Mouse (Mus musculus) adrenal gland, postnatal 10 days (tissue): ENCODE results near the gene Prss53. TPM values are rescaled to one million over a fixed set of nuclear protein-coding genes. Genes with fewer than 3 reads are reported as not detected.

Experiments
- DNase-seq: peaks from one replicate; pipeline ENCODE4 v3.0.0; 2021; ENCODE audit warnings: mixed read lengths
- long read RNA-seq, 2 experiments: library from polyadenylated mRNA; stranded (forward); transcript quantifications; one replicate each; pipeline ENCODE4 v2.0.0; 2021
- total RNA-seq, 2 experiments: library from RNA; stranded (reverse); gene quantifications; 2 replicates each; pipeline ENCODE4 v1.2.3; 2021

Prss53 gene
- 1 to 10 TPM in 1 of 2 experiments, under 1 TPM in 1; 0.72 to 1.2 TPM for total RNA-seq
- long read RNA-seq, experiment 1 = 0 reads
- long read RNA-seq, experiment 2, partial matches to known transcripts = 0 of 1 reads
- long read RNA-seq, experiment 2, other reads (novel, unspliced or antisense) = 0 of 1 reads

DNA sequence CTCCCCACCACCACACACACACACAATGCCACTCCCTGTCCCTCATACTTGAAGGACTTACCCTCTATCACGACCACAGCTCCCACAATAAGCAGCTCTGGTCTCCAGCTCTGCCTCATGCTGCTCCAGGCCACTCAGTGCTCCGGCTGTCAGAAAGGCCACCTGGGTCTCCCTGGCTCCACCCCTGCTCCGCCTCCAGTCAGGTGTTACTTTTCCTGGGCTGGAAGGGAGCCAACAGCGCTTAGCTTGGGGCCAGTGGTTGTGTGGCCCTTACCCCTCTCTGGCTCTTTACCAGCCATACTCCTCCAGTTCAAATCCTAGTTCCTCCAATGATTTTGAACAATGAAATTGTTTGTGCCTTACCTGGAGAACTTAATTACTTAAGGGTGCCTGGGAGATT is at the start of gene Prss53:
Gene Prss53 (minus strand): TSS at position 173 of the 400 bp plus-strand sequence.
- no peak for DNase-seq

- DNase-seq = no peak
These were observed 45.6 kb upstream of the Prss53 start for GRCm38 (mm10) chr7:127936216-127936884.

GRCm38 (mm10) chr7:127935748-127936159 is 45.0 kb upstream of the Prss53 start:
- DNase-seq = no peak

DNA sequence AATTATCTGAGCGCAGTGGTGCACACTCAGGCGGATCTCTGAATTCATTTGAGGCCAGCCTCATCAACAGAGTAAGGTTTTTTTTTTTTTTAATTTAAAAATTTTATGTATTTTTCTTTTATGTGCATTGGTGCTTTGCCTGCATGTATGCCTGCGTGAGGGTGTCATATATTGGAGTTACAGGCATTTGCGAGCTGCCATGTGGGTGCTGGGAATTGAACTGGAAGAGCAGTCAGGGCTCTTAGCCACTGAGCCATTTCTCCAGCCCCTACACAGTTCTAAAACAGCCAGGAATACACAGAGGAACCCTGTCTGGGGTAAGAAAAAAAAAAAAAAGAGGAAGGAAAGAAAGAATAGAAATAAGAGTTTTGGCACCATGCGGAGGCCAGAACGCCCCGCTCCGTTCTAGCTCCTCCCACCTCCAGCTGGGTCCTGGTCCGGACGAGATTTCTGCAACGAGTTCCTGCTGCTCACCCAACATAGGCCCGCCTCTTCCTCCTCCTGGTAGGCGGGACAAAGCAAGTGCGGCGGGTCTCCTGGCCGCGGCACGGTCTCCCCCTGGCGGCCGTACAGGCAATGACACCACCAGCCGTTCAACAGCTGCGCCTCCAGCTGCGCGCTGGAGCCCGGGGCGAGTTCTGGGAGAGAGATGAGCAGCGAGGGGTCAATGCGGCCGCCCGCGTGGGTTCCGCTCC is 44.4 kb upstream of the Prss53 start:
- DNase-seq = peak; percentile 98

DNA sequence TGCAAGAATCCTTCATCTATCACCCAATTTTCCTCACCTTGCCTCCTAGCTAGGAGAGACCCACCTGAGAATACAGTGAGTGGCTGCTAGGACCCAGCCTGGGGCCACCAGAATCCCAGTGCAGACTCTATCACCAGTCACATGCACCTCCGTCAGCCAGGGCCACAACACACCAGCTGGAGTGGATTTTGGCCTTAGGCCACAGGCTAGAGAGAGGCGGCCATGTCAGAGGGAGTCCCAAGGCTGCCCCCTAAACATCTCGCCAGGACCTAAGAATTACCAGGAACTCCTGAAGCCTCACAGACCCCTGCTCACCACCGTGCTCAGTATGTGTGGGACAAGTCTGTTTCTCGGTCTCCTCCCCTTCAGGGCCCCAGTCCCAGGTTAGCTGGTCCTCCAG is 43.3 kb upstream of the Prss53 start:
- no peak for DNase-seq

DNA sequence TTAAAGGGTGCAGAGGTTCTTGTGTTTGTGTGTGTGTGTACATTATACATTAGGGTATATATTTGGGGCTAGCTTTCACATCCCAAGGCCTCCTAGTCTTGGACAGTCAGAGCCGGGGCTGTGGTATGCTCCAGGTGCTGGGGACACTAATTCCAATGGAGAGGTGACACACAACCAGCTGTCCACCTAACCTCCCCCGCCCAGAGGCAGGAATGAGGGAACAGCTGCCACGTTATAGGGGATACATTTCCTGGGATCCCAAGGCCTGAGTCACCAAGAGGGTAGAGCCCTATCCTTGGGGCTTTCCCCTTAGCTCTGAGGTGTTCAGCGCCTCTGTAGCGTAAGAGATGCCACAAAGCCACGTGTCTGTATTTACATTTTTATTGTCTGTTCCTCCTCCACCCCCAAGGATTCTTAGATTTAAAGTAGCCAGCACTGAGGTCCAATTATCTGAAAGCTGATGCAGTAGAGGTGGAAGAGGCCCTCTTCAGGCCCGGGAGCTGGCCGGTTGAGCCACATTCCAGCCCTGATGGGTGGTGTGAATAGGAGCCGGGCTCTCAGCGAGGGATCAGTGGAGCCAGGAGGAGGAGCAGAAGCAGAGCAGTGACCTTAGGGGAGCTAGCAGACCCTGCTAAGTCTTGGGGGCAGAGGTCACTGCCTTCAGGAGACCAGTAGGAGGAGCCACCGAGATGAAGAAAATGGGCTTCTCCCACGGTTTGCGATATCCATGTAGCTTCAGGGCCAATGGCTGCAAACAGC is 41.7 kb upstream of the Prss53 start:
- DNase-seq = no peak

- DNase-seq = peak; percentile 70
These were observed 40.8 kb upstream of the Prss53 start for GRCm38 (mm10) chr7:127931351-127932135.

GRCm38 (mm10) chr7:127930636-127931035 is 39.9 kb upstream of the Prss53 start:
- no peak for DNase-seq

- no peak for DNase-seq
These were observed 39.2 kb upstream of the Prss53 start, which contains the start of gene Prss8 for GRCm38 (mm10) chr7:127929923-127930322. Gene Prss8 (minus strand): TSS chr7:127930104.

GRCm38 (mm10) chr7:127928596-127928995 is 37.8 kb upstream of the Prss53 start:
- no peak for DNase-seq

GRCm38 (mm10) chr7:127927726-127928125 is 37.0 kb upstream of the Prss53 start:
- no peak for DNase-seq

- no peak for DNase-seq
These were observed 36.1 kb upstream of the Prss53 start for GRCm38 (mm10) chr7:127926846-127927245.

GRCm38 (mm10) chr7:127926066-127926465 is 35.3 kb upstream of the Prss53 start:
- no peak for DNase-seq

DNA sequence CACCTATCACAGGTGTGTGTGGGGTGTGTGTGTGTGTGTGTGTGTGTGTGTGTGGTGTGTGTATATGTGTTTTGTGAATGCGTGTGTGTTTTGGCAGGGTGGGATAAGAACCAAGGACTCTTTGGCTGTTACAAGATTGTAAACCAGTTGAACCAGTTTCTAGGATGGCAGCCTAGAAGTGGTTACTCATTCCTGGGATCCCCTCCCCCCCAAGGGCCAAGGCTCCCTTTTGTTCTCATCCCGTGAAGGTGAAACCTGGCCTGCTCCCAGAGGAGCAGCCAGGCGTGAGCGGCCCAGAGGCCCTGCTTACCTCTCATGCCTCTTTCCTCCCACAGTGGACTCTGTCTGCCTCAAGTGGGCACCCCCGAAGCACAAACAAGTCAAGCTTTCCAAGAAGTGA is 34.5 kb upstream of the Prss53 start:
- no peak for DNase-seq

DNA sequence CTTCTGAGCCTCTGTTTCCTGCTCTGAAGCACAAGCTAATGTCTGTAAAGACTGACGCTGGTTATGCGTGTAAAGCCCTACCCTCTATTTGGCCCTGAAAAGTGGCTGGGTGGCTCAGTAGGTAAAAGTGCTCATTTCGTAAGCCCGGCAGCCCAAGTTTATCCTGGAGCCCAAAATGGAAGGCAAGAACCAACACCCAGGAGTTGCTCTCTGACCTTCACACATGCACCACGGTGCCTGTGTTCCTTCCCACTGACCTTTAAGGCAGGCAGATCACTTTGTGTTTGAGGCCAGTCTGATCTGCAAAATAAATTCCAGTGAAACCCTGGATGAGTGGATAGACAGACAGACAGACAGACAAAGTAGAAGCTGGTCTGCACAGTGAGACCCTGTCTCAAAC is 32.9 kb upstream of the Prss53 start:
- no peak for DNase-seq

- no peak for DNase-seq
These were observed 31.9 kb upstream of the Prss53 start for GRCm38 (mm10) chr7:127922451-127923275.

DNA sequence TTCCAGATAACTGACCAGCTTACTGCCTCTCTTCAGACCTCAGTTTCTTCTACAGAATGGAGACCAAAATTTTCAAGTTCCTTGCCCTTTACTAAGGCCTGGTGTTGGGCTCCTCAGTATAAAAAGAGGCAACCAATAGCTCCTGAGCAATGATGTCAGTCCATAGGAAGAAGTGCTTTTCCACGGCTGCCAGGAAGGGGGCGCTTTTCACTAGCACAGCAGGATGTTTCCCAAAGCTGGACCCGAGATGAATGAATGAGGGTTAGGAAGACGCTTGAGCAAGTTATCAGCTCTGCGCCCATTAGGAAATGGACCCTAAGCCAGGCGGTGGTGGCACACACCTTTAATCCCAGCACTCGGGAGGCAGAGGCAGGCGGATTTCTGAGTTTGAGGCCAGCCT is 30.7 kb upstream of the Prss53 start:
- no peak for DNase-seq

DNA sequence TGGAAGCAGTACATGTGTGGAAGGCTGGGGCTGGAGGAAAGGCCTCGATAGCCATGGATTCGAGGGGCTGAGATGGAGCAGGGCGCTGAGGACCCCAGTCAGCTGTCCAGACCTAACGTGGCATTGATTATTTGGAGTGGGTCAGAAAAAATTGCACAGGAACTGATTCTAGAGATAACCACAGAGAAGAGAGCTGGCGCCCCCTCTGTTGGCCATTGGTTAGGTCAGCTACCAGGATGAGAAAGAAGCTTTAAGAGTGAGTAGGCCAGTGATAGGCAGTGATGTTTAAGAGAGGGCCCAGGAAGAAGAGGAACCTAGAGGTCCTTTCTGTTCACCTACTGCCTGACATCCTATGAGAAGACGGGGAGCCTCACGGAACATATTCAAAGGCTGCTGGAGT is 28.5 kb upstream of the Prss53 start:
- DNase-seq = no peak

DNA sequence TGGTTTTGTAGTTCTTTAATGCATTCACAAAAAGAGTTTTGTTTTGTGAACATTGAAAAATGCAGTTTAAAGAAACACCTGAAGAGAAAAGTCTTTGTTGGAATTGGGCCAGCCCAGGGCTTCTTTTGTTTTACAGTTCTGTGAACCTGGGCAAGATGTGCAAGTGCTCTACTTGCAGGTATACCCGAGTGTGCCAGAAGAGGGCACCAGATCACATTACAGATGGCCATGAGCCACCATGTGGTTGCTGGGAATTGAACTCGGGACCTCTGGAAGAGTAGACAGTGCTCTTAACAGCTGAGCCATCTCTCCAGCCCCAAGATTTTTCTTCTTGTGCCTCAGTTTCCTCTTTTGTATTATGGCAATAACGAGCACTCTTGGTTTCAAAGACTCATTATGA is 27.4 kb upstream of the Prss53 start:
- peak; percentile 65 for DNase-seq

DNA sequence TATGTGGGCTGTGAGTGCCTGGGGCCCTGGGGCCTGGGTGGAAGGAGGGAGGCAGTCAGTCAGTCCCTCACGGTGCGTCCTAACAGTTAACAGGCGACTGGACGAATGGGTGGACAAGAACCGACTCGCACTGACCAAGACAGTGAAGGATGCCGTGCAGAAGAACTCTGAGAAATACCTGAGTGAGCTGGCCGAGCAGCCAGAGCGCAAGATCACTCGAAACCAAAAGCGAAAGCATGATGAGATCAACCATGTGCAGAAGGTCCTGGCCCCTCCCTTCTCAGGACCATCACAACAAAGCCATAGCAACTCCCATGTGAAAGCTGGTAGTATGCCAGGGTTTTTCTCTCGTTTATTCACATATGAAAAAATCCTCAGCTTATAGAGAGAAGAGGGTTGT is 24.5 kb upstream of the Prss53 start:
- no peak for DNase-seq

- no peak for DNase-seq
These were observed 22.2 kb upstream of the Prss53 start for GRCm38 (mm10) chr7:127912938-127913337.
